Mouse (Mus musculus) neural tube, embryonic 13.5 days (tissue): ENCODE measurements around the gene Piwil1. TPM values are rescaled to one million over a fixed set of nuclear protein-coding genes. Genes with fewer than 3 reads are reported as not detected.

Experiments
- ATAC-seq: fragments of 200-750 bp; cut with Nextera tagmentation; 2 replicates; pipeline ENCODE4 v1.8.0; 2017; ENCODE audit warnings: low read depth, mild to moderate bottlenecking, moderate TSS enrichment, moderate library complexity
- H3K27ac ChIP-seq: fragments of 300-500 bp; sonication (generic); replicated peaks from 2 replicates; pipeline ENCODE4 v1.5.1; 2015; ENCODE audit warnings: moderate library complexity, mild to moderate bottlenecking, inconsistent platforms
- H3K27me3 ChIP-seq: fragments of 300-500 bp; sonication (generic); 2 replicates; pipeline ENCODE4 v1.6.1; 2015; ENCODE audit warnings: mild to moderate bottlenecking, inconsistent platforms
- H3K36me3 ChIP-seq: fragments of 300-500 bp; sonication (generic); 2 replicates; pipeline ENCODE4 v1.6.1; 2015; ENCODE audit warnings: mild to moderate bottlenecking, inconsistent platforms
- H3K4me1 ChIP-seq: fragments of 300-500 bp; sonication (generic); replicated peaks from 2 replicates; pipeline ENCODE4 v1.6.1; 2015; ENCODE audit warnings: inconsistent platforms
- H3K4me2 ChIP-seq: fragments of 300-500 bp; sonication (generic); 2 replicates; pipeline ENCODE4 v1.6.1; 2015; ENCODE audit warnings: inconsistent platforms, mild to moderate bottlenecking, moderate library complexity
- H3K4me3 ChIP-seq: fragments of 300-500 bp; sonication (generic); 2 replicates; pipeline ENCODE4 v1.5.1; 2015; ENCODE audit warnings: mild to moderate bottlenecking, inconsistent platforms
- H3K9ac ChIP-seq: fragments of 300-500 bp; sonication (generic); 2 replicates; pipeline ENCODE4 v1.6.1; 2015; ENCODE audit warnings: moderate library complexity, mild to moderate bottlenecking, inconsistent platforms
- H3K9me3 ChIP-seq: fragments of 300-500 bp; sonication (generic); 2 replicates; pipeline ENCODE4 v1.6.1; 2016; ENCODE audit warnings: inconsistent platforms
- WGBS: fragments of 180-500 bp; shearing (Covaris S2); methylation state at CpG from one replicate; pipeline ENCODE4 v1.1.7; 2015; 5-methylcytosine and 5-hydroxymethylcytosine counted together
- polyA plus RNA-seq: library from polyadenylated mRNA; unstranded; fragments of >200 nt; fragmentation: Nextera tagmentation; extraction: Ambion mirVana; gene quantifications from 2 replicates; pipeline ENCODE4 v1.2.1, GENCODE M21; 2015

Piwil1 gene
- polyA plus RNA-seq, result 0.07 and 0.14 TPM in 2 replicates

GRCm38 (mm10) chr5:128702224-128702623 is at the start of gene Piwil1:
Piwil1 (plus strand) TSS chr5:128702524.
- WGBS, result 70% methylated on average over 4 of the region's 4 CpGs
- peaks cover 18% of the 10 kb centered on the region for H3K4me1 ChIP-seq
- no peak within 1 kb of the TSS for H3K4me2 ChIP-seq
- H3K4me3 ChIP-seq, result no peak within 1 kb of the TSS
- H3K36me3 ChIP-seq, result no peaks in the 10 kb centered on the region
- H3K9ac ChIP-seq, result no peak within 1 kb of the TSS
- no peaks in the 10 kb centered on the region for H3K27me3 ChIP-seq
- peaks cover 5% of the 10 kb centered on the region for H3K9me3 ChIP-seq
- H3K27ac ChIP-seq, result no peak within 1 kb of the TSS
- ATAC-seq, result no peak

GRCm38 (mm10) chr5:128656496-128657135 is 45.7 kb upstream of the Piwil1 start:
- Histone ChIP-seq H3K27me3 (no peaks in the 10 kb centered on the region), H3K4me3 (no peak overlapping the region), H3K9me3 (0 out of 2 replicates have a peak, but pooled peaks cover 4% of the 10 kb centered on the region), H3K36me3 (no peaks in the 10 kb centered on the region), H3K4me2 (peak overlapping the region; percentile 43), H3K27ac (no peak overlapping the region), H3K4me1 (peaks cover 18% of the 10 kb centered on the region), H3K9ac (no peak overlapping the region; the same call in 1 of the 2 replicates)
- 26% methylated on average over 22 of the region's 22 CpGs for WGBS
- ATAC-seq, result peak; percentile 59

GRCm38 (mm10) chr5:128660101-128660500 is 42.2 kb upstream of the Piwil1 start:
- Histone ChIP-seq H3K9me3 (no peaks in the 10 kb centered on the region), H3K36me3 (no peaks in the 10 kb centered on the region), H3K27ac (no peak overlapping the region), H3K9ac (no peak overlapping the region), H3K27me3 (no peaks in the 10 kb centered on the region), H3K4me2 (no peak overlapping the region), H3K4me1 (peaks cover 18% of the 10 kb centered on the region), H3K4me3 (no peak overlapping the region)
- WGBS, result 65% methylated on average over 8 of the region's 8 CpGs
- no peak for ATAC-seq

- no peak overlapping the region for H3K4me2 ChIP-seq
- H3K4me3 ChIP-seq, result no peak overlapping the region
- H3K27ac ChIP-seq, result no peak overlapping the region
- no peak for ATAC-seq
- no peaks in the 10 kb centered on the region for H3K36me3 ChIP-seq
- H3K4me1 ChIP-seq, result peaks cover 20% of the 10 kb centered on the region
- H3K9me3 ChIP-seq, result no peaks in the 10 kb centered on the region
- no peak overlapping the region for H3K9ac ChIP-seq
- H3K27me3 ChIP-seq, result no peaks in the 10 kb centered on the region
- 93% methylated on average over 6 of the region's 6 CpGs for WGBS
These were observed 39.4 kb upstream of the Piwil1 start for GRCm38 (mm10) chr5:128662881-128663280.

GRCm38 (mm10) chr5:128663976-128664375 is 38.3 kb upstream of the Piwil1 start:
- H3K4me3 ChIP-seq, result no peak overlapping the region
- WGBS, result 56% methylated on average over 7 of the region's 7 CpGs

GRCm38 (mm10) chr5:128665045-128665444 is 37.3 kb upstream of the Piwil1 start:
- Histone ChIP-seq H3K4me1 (peaks cover 15% of the 10 kb centered on the region), H3K9ac (no peak overlapping the region), H3K4me3 (no peak overlapping the region), H3K27me3 (no peaks in the 10 kb centered on the region), H3K36me3 (no peaks in the 10 kb centered on the region), H3K27ac (no peak overlapping the region), H3K4me2 (no peak overlapping the region), H3K9me3 (no peaks in the 10 kb centered on the region)
- 92% methylated on average over 1 of the region's 1 CpGs for WGBS
- no peak for ATAC-seq

More at GRCm38 (mm10) chr5:128663976-128664375, 38.3 kb upstream of the Piwil1 start:
- Histone ChIP-seq H3K36me3 (no peaks in the 10 kb centered on the region), H3K4me1 (peaks cover 17% of the 10 kb centered on the region), H3K27ac (no peak overlapping the region), H3K9me3 (no peaks in the 10 kb centered on the region), H3K9ac (no peak overlapping the region), H3K27me3 (no peaks in the 10 kb centered on the region), H3K4me2 (no peak overlapping the region)
- ATAC-seq, result no peak

- Histone ChIP-seq H3K4me1 (peaks cover 15% of the 10 kb centered on the region), H3K27ac (peak overlapping the region; percentile 23; the same call in 1 of the 2 replicates), H3K27me3 (no peaks in the 10 kb centered on the region), H3K4me2 (no peak overlapping the region), H3K36me3 (no peaks in the 10 kb centered on the region), H3K9me3 (peaks cover 3% of the 10 kb centered on the region; the same call in 1 of the 2 replicates), H3K9ac (no peak overlapping the region), H3K4me3 (no peak overlapping the region)
- ATAC-seq, result no peak
- 54% methylated on average over 7 of the region's 7 CpGs for WGBS
These were observed 35.0 kb upstream of the Piwil1 start for GRCm38 (mm10) chr5:128667303-128667702.

GRCm38 (mm10) chr5:128674124-128674523 is 28.2 kb upstream of the Piwil1 start:
- H3K36me3 ChIP-seq, result no peaks in the 10 kb centered on the region
- 73% methylated on average over 9 of the region's 9 CpGs for WGBS
- no peak overlapping the region for H3K4me2 ChIP-seq
- H3K27ac ChIP-seq, result no peak overlapping the region
- H3K9me3 ChIP-seq, result peaks cover 4% of the 10 kb centered on the region; the same call in 1 of the 2 replicates
- H3K4me1 ChIP-seq, result no peaks in the 10 kb centered on the region
- no peak for ATAC-seq
- no peaks in the 10 kb centered on the region for H3K27me3 ChIP-seq
- H3K4me3 ChIP-seq, result no peak overlapping the region
- no peak overlapping the region for H3K9ac ChIP-seq

- Histone ChIP-seq H3K9ac (no peak overlapping the region), H3K4me2 (no peak overlapping the region), H3K9me3 (0 out of 2 replicates have a peak, but pooled peaks cover under 1% of the 10 kb centered on the region), H3K4me3 (no peak overlapping the region), H3K27me3 (no peaks in the 10 kb centered on the region), H3K4me1 (0 out of 2 replicates have a peak, but pooled peaks cover 4% of the 10 kb centered on the region), H3K36me3 (no peaks in the 10 kb centered on the region), H3K27ac (no peak overlapping the region)
- 96% methylated on average over 4 of the region's 4 CpGs for WGBS
- no peak for ATAC-seq
These were observed 25.0 kb upstream of the Piwil1 start for GRCm38 (mm10) chr5:128677373-128677772.

GRCm38 (mm10) chr5:128677861-128678260 is 24.5 kb upstream of the Piwil1 start:
- 86% methylated on average over 6 of the region's 6 CpGs for WGBS
- 0 out of 2 replicates have a peak, but pooled peaks cover 4% of the 10 kb centered on the region for H3K4me1 ChIP-seq
- no peak overlapping the region for H3K27ac ChIP-seq
- no peaks in the 10 kb centered on the region for H3K27me3 ChIP-seq
- H3K9me3 ChIP-seq, result no peaks in the 10 kb centered on the region
- H3K9ac ChIP-seq, result no peak overlapping the region
- no peak overlapping the region for H3K4me2 ChIP-seq
- H3K4me3 ChIP-seq, result no peak overlapping the region
- H3K36me3 ChIP-seq, result no peaks in the 10 kb centered on the region
- ATAC-seq, result no peak

- no peak overlapping the region for H3K4me2 ChIP-seq
These were observed 20.9 kb upstream of the Piwil1 start for GRCm38 (mm10) chr5:128681456-128681855.

GRCm38 (mm10) chr5:128684192-128684591 is 18.1 kb upstream of the Piwil1 start:
- Histone ChIP-seq H3K27ac (no peak overlapping the region), H3K36me3 (no peaks in the 10 kb centered on the region), H3K9ac (no peak overlapping the region), H3K4me3 (no peak overlapping the region), H3K4me1 (peaks cover 11% of the 10 kb centered on the region), H3K4me2 (peak overlapping the region; percentile 34), H3K9me3 (peaks cover 21% of the 10 kb centered on the region; the same call in 1 of the 2 replicates), H3K27me3 (no peaks in the 10 kb centered on the region)
- ATAC-seq, result no peak
- 4% methylated on average over 10 of the region's 10 CpGs for WGBS

More at GRCm38 (mm10) chr5:128681456-128681855, 20.9 kb upstream of the Piwil1 start:
- 42% methylated on average over 5 of the region's 5 CpGs for WGBS
- peaks cover 4% of the 10 kb centered on the region; the same call in 1 of the 2 replicates for H3K9me3 ChIP-seq
- H3K9ac ChIP-seq, result no peak overlapping the region
- no peaks in the 10 kb centered on the region for H3K36me3 ChIP-seq
- no peaks in the 10 kb centered on the region for H3K27me3 ChIP-seq
- H3K4me3 ChIP-seq, result no peak overlapping the region
- no peak for ATAC-seq
- peaks cover 11% of the 10 kb centered on the region for H3K4me1 ChIP-seq
- H3K27ac ChIP-seq, result no peak overlapping the region
